12 mouse cellular contexts compared by ENCODE assay signal in the genomic region with DNA sequence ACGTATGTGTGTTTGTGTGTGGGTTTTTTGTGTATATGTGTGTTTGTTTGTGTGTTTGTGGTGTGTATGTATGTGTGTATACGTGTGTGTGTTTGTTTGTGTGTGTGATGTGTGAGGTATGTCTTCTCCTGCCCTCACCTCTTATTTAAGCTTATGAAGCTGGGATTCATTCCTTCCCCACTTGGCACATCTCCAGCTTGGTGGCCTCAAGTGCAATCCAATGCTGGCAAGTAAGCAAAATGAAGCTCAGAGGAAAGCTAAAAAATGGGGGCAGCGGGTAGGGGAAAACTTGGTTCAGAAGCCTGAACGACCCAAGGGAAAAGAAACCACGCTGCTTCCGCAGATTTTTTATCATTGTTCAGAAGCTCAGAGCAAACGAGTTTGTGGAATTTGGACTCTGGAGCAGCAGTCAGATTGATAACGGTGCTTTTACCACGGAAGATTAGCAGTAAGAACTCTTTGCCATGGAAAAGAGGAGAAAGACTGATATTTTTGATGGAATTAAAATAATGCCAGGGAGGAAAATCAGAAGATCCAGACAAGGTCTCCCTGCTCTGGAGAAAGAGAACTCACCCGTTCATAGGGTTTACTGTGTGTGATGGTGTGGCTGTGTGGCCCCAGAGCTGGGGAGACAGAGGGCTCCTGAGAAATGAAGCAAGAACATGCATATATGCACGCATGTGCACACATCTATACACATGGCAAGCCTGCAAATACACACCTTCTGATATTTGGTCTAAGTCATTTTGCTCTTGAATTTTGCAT. TPM values are rescaled to one million over a fixed set of nuclear protein-coding genes. Genes with fewer than 3 reads are reported as not detected.
DNase-seq lines count a peak whose midpoint lies in the region; ATAC-seq and TF ChIP-seq lines count a peak whose summit lies in the region.
"Had no signal": no experiment of that assay in that cellular context is flagged by ENCODE, and none has a peak within 500 bp of the region (broad histone marks: within the 10 kb centered on the region; RNA-seq: fewer than 3 reads in every experiment).

No protein-coding gene starts in this region.

- no peaks in the 10 kb centered on the region for H3K27me3 ChIP-seq in kidney, adult 2 months (replicated peaks; ENCODE audit: control insufficient read depth, insufficient read depth, low read length)
- H3K27me3 ChIP-seq in intestine, postnatal 0 days (replicated peaks; ENCODE audit: control insufficient read depth, insufficient read depth, low read length) = no peaks in the 10 kb centered on the region
- H3K27me3 ChIP-seq: heart, embryonic 15.5 days had no signal

- peak overlapping the region; percentile 41 for H3K4me2 ChIP-seq in intestine, postnatal 0 days (replicated peaks; ENCODE audit: low read depth)
- H3K4me2 ChIP-seq: heart, embryonic 15.5 days had no signal

- no peak overlapping the region for H3K9ac ChIP-seq in intestine, postnatal 0 days (ENCODE audit: low read depth, low read length)
- H3K9ac ChIP-seq: heart, embryonic 15.5 days had no signal

- H3K4me1 ChIP-seq in kidney, adult 2 months (ENCODE audit: control insufficient read depth, insufficient read depth, low read length) = no peaks in the 10 kb centered on the region
- no peaks in the 10 kb centered on the region for H3K4me1 ChIP-seq in intestine, postnatal 0 days (replicated peaks; ENCODE audit: control insufficient read depth, insufficient read depth, low read length)

- peak; percentile 71 for ATAC-seq in intestine, postnatal 0 days
- ATAC-seq: hindbrain, embryonic 16.5 days had no signal

- H3K9me3 ChIP-seq in intestine, postnatal 0 days (ENCODE audit: control insufficient read depth) = no peaks in the 10 kb centered on the region
- H3K9me3 ChIP-seq: heart, embryonic 15.5 days had no signal

- no peaks in the 10 kb centered on the region for H3K36me3 ChIP-seq in kidney, adult 2 months (ENCODE audit: control insufficient read depth, insufficient read depth, low read length)
- H3K36me3 ChIP-seq in intestine, postnatal 0 days (ENCODE audit: control insufficient read depth, insufficient read depth) = no peaks in the 10 kb centered on the region
- H3K36me3 ChIP-seq: heart, embryonic 15.5 days had no signal

- H3K4me3 ChIP-seq in kidney, adult 2 months (ENCODE audit: insufficient read depth, low read depth, low read length) = no peak overlapping the region
- no peak overlapping the region for H3K4me3 ChIP-seq in intestine, postnatal 0 days (ENCODE audit: low read depth, low read length)
- H3K4me3 ChIP-seq: erythroblast, embryonic 14.5 days; heart, embryonic 15.5 days; layer of hippocampus, adult 2 months had no signal

- no peak for TF ChIP-seq POLR2A in kidney, adult 2 months (IDR thresholded peaks at IDR 0.05; ENCODE audit: low read depth, low read length)

- TF ChIP-seq CTCF in kidney, adult 2 months (conservative IDR thresholded peaks at IDR 0.05; ENCODE audit: insufficient read depth, insufficient read length, low read depth, low read length) = no peak
- no peak for TF ChIP-seq CTCF in intestine, postnatal 0 days (IDR thresholded peaks at IDR 0.05; ENCODE audit: low read depth)

- 63% methylated on average over 11 of the region's 11 CpGs for WGBS in kidney, adult 2 months
- 35% methylated on average over 11 of the region's 11 CpGs for WGBS in intestine, postnatal 0 days

- DNase-seq in kidney, adult 18-20 months = peak; percentile 6
- DNase-seq in kidney, adult 2 months = no peak
- peak; percentile 9 to 24 for DNase-seq in lung, postnatal 4 days
- no peak for DNase-seq in lung, postnatal 36 days
- peak; percentile 47 for DNase-seq in adrenal gland, postnatal 14 days
- DNase-seq in gastrocnemius, adult 8-10 months (ENCODE audit: low spot score in 2 of 2) = no peak

- no peak overlapping the region for H3K27ac ChIP-seq in kidney, adult 2 months (ENCODE audit: insufficient read depth, low read depth, low read length)
- H3K27ac ChIP-seq in intestine, postnatal 0 days (ENCODE audit: low read depth, low read length) = peak overlapping the region; percentile 46; the same call in 1 of the 2 replicates
- H3K27ac ChIP-seq: heart, embryonic 15.5 days; layer of hippocampus, adult 2 months; macrophage had no signal

RNA-seq across cellular contexts. Expression of a gene that starts 8.5 kb away (rescaled TPM):
- polyA plus RNA-seq in kidney, adult 2 months (2012; rRNA removed) = 2.5 and 2.8 TPM in 2 replicates
- 2.9 and 3.5 TPM in 2 replicates for total RNA-seq in adrenal gland, postnatal 14 days (2021)
- polyA plus RNA-seq in intestine, postnatal 0 days (2015; fragmentation: Nextera tagmentation; extraction: Ambion mirVana) = 23.9 and 25.4 TPM in 2 replicates
- total RNA-seq in gastrocnemius, adult 8-10 months (2022) = 1 to 10 TPM; 1.7 to 3.3 (median 2.4) TPM

RNA-seq across cellular contexts. Expression of a gene that starts 53.3 kb away (rescaled TPM):
- 27.6 and 29.1 TPM in 2 replicates for polyA plus RNA-seq in kidney, adult 2 months (2012; rRNA removed)
- 68.3 and 87.3 TPM in 2 replicates for total RNA-seq in adrenal gland, postnatal 14 days (2021)
- 36.5 and 38.5 TPM in 2 replicates for polyA plus RNA-seq in intestine, postnatal 0 days (2015; fragmentation: Nextera tagmentation; extraction: Ambion mirVana)
- total RNA-seq in gastrocnemius, adult 8-10 months (2022) = 10 to 100 TPM in 2 of 4 experiments, 1 to 10 TPM in 2; 9.3 to 20.4 (median 12.4) TPM

Comparison
In these comparisons a context has a peak if more than half of its experiments do, and no peak if none do; other contexts are left out.
1. DNase-seq: peak in kidney, adult 18-20 months (single experiment), lung, postnatal 4 days (2 of 2) and adrenal gland, postnatal 14 days (single experiment); none in kidney, adult 2 months (single experiment), lung, postnatal 36 days (single experiment) and gastrocnemius, adult 8-10 months (0 of 2).